Mouse (Mus musculus): ENCODE measurements around the gene Cyth2. TPM values are rescaled to one million over a fixed set of nuclear protein-coding genes. Genes with fewer than 3 reads are reported as not detected.

Cyth2 gene
- total RNA-seq, 2 experiments from 2014 or later: 199 to 210 TPM

DNA sequence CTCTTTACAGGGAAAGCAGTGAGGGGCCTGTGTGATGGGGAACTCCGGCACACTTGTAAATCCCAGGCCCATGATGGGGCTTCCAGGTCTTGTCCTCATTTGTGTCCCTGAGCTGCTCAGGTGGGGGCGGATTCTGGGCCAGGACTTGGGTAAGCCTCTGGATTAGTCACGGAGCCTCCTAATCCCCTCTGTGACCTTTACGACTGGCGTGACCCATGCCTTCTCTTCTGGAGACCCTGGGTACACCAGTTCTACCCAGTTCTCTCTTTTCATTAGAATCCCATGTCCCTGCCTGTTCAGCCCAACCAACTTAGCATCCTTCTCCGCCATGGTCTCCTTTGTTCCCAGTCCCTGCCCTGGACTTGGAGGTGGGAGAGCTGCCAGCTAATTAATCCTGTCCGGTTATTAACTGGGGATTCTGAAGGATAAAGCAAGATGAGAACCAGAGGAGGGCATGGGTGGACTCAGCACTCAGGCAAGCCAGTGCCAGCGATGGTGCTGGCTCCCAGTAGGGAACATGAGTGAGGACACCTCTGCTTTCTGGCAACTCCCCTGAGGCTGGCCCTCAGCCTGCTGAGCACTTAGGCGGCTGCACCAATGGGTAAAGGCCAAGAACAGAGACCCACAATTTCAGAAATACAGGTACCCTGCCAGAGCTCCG, 1.1 kb upstream of the Cyth2 start:
- no peak for DNase-seq (ENCODE audit: low spot score in 2 of 2)
- intact Hi-C loops (cut with DNase I): no loop called here

DNA sequence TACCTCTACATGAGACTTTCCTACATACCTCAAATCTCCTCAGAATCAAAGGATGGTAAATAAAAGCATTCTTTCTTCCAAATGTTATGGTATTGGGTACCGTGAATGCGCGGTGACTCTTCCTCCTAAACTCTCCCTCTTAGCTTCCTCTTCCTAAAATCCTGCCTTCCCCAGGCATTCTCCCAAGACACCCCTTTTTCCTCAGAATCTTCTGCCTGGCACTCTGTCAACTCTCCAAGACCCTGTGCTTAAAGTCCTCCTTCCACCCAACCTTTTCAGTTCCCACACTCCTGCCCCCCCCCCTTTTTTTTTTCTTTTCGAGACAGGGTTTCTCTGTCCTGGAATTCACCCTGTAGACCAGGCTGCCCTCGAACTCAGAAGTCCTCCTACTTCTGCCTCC, 460 bp upstream of the Cyth2 start:
- intact Hi-C loops (cut with DNase I): no loop called here
- no peak for DNase-seq (ENCODE audit: low spot score in 2 of 2)

DNA sequence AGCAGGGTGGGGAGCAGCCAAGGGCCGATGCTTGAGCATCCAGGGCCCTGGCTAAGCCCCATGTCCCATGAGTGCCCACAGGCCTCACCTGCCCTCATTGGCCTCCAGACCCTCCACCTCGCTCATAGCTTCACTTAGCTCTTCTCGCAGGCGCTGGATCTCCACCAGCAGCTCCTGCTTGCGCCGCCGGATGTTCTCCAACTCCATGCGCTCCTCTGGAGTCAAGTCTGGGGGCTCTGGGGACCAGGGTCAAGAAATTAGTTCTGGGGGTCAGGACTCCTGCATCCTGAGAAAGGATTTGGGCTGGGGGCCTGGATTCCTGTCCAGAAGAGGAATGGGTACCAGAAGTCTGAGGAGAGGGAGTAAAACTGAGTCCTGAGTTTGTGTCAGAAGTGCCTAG, 1.5 kb downstream of the Cyth2 start:
- intact Hi-C loops (cut with DNase I): no loop called here
- no peak for DNase-seq (ENCODE audit: low spot score in 2 of 2)

DNA sequence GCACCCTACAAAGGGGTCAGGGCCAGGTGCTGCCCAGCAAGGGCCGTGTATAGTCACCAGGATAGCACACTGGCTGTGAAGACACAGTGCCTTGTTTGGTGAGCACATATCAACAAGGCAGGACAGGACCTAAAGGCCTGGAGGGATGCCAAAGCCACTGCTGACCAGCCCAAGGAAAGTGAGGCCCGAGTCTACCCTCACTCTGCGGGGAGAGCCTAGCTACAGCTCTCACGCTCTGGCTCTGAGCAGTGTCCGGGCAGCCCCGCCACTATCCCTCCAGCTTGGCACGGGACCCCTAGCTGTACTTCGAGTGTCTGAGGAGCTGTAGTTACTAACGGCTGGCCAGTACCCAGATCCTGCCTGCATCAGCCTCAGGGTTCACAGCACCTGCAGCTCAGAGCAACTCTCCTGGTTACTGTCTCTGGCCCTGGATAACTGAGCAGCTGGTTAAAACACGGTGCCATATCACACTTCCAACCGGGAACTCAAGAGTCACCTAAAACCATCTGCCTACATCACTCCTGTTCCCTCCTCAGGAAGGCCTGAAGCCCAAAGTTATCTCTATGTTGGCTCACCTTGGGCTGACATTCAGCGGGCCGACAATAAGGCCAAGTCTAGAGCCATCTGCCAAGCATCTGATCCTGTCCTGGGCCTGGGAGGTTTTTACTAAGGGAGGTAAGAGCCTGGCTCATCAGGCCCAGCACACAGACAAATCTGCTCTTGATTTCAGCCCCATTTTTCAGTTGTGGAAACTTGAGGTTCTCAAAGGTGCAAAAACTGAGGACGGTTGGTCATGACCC, 4.9 kb downstream of the Cyth2 start:
- no peak for DNase-seq (ENCODE audit: low spot score in 2 of 2)
- intact Hi-C loops (cut with DNase I): no loop called here

DNA sequence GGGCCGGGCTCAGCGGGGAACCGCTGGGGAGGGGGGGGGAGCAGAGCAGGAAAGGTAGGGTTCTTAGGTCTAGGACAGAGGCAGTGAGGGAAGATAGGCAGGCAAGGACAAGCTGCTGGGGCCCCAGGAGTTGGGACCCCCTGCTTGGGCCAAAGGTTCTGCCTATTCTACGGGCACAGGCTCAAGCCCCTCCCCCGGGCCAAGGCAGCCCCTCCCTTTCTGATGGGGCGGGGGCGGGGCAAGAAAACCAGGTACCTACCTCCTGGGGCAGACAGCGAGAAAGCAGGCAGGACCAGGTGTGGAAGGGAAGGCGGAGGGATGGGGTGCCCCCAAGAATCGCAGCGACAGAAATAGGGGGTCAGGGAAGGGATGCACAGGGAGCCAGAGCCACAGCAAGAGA, 5.9 kb downstream of the Cyth2 start:
- no peak for DNase-seq (ENCODE audit: low spot score in 2 of 2)
- intact Hi-C loops (cut with DNase I): no loop called here

DNA sequence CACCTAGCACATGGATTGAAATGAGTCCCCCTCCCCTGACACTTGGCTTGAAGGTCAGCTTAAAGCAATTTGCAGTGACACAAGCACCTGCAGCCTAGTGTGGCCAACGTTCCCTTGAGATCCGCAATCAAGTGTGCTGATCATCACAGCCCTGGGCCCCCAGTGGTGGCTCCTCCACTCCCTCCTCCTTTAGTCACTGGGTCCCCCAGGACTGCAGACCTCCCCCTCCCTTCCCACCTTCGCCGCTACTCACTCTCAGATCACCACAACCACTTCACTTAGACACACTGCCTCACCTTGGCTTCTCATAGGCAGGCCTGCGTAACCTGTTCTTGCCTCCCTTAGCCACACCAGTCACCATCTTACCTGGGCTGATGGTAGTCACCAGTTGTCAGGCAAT, 8.4 kb downstream of the Cyth2 start:
- DNase-seq (ENCODE audit: low spot score in 2 of 2): no peak
- intact Hi-C loops (cut with DNase I): no loop called here

DNA sequence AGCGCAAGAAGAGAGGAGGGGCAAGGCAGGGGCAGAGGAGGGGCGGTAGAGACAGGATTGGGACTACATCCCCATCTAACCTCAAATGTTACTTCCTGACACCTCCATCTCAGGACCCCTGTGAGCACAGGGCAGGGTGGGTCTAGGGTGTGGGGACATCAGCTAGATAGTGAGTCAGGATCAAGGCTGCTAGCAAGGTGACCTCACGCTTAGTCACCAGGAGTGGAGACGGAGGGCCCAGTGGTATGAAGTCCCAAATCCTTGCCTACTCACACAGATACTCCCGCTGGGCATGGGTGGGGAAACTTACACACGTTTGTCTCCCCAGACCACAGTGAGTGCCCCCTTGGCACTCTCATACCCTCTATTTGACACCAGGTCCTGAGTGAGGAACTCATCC, 11.8 kb downstream of the Cyth2 start:
- intact Hi-C loops (cut with DNase I): no loop called here
- DNase-seq (ENCODE audit: low spot score in 2 of 2): no peak

DNA sequence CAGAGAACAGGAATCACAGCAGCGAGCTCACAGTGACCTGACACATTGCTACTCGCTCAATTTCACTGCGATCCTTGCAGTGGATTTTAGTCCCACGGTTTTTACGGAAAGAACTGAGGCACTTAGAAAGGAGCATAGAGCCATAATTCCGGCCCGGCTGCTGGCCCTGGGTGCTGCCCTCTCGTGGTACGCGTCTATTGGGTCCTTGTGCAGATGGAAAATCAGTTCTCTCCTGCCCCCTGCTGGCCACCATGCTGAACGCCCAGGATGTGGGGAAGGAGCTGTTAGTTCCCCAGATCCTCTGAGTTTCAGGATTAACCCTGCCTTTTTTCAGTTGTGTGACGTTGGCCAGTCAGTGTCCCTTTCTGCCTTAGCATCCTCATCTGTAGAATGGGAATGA, 13.0 kb downstream of the Cyth2 start:
- peak; percentile 88 to 91 for DNase-seq (ENCODE audit: low spot score in 2 of 2)
- intact Hi-C loops (cut with DNase I): no loop called here

DNA sequence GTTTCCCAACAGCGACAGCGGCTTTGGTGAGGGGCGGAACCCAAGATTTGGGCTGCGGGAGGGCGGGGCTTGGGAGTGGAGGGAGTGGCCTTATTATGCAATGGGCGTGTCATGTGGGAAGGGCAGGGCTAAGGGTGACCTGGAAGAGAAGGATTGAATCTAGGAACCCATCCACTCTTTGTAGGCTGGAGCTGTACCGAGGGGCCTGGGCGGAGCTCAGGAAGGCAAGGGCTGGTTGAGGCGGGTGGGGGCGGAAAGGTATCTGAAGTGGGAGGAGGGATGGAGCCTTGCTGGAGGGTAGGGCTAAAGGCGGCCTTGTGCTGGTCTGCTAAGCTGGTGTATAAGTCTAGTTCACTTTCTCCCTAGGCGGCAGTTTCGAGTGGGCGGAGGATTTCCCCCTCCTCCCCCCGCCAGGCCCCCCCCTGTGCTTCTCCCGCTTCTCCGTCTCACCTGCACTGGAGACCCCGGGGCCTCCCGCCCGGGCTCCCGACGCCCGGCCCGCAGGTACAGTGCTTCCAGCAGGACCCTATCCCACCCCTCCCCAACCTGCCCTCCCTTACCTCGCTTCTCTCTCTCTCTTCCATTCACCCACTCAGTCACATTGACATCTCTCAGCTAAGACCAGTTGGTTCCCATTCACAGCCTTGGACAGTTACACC, 13.7 kb downstream of the Cyth2 start:
- intact Hi-C loops (cut with DNase I): loop anchor here (1.0 kb wide), 1 partner anchor 61 kb away; no protein-coding TSS in a partner anchor
- DNase-seq (ENCODE audit: low spot score in 2 of 2): no peak

DNA sequence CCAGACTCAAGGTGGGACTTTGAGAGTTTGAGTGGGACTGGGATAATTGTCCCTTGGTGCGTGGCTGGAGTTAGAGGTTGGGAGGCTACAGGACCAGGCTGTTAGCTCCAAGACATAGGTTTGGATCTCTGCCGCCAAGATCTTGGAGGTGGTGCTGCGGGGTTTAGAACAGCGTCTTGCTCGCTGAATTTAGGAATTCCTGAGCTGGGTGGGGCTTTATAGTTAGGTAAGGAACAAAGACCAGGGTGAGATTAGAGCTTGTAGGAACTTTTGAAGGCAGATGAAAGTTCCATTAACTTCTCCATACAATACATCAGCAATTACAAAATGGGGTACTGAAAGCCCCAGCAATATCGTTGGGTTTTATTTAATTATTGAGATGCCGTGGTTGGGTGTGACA, 14.4 kb downstream of the Cyth2 start:
- DNase-seq (ENCODE audit: low spot score in 2 of 2): no peak
- intact Hi-C loops (cut with DNase I): loop anchor here (1.0 kb wide), 1 partner anchor 61 kb away; no protein-coding TSS in a partner anchor

DNA sequence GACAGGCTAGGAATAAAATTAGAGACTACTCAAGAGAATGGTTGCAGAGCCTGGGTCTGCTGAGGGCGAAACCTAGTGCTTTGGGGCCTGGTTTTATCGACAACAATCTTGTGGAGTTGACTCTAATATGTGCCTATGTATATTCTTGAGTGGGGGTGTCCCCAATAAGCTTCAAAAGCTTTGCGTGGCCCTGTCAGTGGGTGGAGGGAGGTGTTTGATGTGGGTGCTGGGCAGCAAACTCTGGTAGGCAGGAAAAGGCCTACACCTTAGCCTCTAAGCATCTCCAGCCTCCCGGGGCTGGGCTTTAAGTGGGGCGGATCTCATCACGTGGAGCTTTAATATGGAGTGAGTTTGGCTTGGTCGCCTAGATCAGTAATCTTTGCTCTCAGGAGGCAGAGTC, 15.4 kb downstream of the Cyth2 start:
- intact Hi-C loops (cut with DNase I): no loop called here
- no peak for DNase-seq (ENCODE audit: low spot score in 2 of 2)

DNA sequence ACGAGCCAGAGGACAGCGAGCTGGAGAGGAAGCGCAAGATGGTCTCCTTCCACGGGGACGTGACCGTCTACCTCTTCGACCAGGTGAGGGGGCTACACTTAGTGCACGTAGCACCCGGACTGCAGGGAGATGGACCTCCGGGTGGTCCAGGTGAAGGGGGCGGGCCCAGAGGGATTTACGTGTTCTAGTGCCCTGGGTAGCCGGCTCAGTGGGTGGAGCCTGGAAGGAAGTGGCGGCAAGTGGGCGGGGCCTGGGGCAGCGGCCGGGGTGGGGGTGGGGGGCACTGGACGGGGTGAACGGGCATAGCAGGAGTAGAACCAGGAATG, 15.9 kb downstream of the Cyth2 start:
- intact Hi-C loops (cut with DNase I): no loop called here
- no peak for DNase-seq (ENCODE audit: low spot score in 2 of 2)

DNA sequence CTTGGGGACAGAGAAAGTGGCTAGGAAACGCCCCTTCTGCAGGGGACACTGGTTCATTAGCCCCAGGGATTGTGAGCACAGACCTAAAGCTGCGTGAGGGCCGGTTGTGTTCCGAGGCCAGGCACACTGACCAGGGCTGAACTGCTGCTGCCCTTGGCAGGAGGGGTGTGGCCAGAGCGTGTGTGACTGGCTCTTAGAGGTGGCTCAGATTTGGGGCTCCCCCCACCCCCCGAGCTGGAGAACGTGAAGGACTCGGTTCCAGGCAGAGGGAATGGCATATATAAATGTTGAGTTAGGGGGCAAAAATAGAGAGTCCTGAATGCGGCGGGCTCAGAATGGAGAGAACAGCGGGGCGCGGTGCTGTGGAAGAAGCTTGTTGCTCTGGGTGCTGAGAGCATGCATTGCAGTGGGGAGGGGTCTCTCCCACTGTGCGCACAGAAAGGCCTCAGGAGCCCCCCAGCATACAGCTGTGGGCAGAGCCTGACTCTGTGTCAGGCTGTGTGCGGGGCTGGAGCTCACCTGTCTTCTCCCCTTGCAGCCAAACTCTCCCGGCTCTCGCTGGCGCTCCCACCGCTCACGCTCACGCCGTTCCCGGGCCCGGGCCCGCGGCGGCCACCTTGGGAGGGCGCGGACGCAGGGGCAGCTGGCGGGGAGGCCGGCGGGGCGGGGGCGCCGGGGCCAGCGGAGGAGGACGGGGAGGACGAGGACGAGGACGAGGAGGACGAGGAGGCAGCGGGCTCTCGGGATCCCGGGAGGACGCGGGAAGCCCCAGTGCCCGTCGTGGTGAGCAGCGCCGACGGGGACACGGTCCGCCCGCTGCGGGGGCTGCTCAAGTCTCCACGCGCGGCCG, 16.5 kb downstream of the Cyth2 start:
- intact Hi-C loops (cut with DNase I): no loop called here
- no peak for DNase-seq (ENCODE audit: low spot score in 2 of 2)

DNA sequence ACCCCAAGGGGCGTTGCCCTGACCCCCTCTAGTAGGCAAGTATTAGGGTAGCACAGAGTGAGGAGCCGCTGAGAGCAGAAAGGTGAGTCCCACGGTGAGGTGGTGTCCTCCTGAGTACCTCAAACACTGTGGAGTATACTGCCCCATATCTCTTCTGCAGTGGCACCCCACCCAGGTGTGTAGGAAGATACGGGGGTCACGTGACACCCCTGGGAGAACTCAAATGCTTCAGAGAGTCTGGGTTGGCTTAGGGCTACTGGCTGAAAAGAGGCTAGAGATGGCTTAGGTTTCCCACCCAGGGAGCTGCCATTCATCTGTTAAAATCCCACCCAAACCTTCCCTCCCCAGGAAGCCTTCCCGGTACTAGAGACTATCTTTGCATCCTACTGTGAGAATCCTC, 17.4 kb downstream of the Cyth2 start:
- DNase-seq (ENCODE audit: low spot score in 2 of 2): no peak
- intact Hi-C loops (cut with DNase I): no loop called here

DNA sequence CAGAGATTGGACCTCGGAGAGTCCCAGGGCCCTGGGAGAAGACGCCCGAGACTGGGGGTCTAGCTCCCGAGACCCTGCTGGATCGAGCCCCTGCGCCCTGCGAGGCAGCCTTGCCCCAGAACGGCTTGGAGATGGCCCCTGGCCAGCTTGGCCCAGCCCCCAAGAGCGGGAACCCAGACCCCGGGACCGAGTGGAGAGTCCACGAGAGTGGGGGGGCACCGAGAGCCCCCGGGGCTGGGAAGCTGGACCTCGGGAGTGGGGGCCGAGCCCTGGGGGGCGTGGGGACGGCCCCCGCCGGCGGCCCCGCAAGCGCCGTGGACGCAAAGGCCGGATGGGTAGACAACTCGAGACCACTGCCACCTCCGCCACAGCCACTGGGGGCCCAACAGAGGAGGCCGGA, 19.4 kb downstream of the Cyth2 start:
- no peak for DNase-seq (ENCODE audit: low spot score in 2 of 2)
- intact Hi-C loops (cut with DNase I): no loop called here

DNA sequence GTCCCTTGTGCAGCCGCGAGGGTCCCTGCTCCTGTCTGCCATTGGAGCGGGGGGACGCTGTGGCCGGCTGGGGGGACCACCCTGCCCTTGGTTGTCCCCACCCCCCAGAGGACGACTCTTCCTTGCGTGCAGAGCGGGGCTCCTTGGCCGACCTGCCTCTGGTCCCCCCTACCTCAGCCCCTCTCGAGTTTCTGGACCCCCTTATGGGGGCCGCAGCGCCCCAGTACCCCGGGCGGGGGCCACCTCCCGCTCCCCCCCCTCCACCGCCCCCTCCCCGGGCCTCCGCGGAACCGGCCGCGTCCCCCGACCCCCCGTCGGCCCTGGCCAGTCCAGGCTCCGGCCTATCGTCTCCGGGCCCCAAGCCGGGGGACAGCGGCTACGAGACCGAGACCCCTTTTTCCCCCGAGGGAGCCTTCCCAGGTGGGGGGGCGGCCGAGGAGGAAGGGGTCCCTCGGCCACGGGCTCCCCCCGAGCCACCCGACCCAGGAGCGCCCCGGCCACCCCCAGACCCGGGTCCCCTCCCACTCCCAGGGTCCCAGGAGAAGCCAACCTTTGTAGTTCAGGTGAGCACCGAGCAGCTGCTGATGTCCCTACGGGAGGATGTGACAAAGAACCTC, 20.3 kb downstream of the Cyth2 start:
- intact Hi-C loops (cut with DNase I): no loop called here
- DNase-seq (ENCODE audit: low spot score in 2 of 2): no peak

DNA sequence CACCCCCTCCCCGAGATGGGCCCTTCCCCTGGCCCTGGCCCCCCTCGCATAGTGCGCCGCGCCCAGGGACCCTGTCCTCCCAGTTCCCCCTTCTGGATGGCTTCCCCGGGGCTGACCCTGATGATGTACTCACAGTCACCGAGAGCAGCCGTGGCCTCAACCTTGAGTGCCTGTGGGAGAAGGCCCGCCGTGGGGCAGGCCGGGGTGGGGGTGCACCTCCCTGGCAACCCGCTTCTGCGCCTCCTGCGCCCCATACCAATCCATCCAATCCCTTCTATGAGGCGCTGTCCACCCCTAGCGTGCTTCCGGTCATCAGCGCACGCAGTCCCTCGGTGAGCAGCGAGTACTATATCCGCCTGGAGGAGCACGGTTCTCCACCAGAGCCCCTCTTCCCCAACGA, 21.1 kb downstream of the Cyth2 start:
- DNase-seq (ENCODE audit: low spot score in 2 of 2): no peak
- intact Hi-C loops (cut with DNase I): no loop called here

DNA sequence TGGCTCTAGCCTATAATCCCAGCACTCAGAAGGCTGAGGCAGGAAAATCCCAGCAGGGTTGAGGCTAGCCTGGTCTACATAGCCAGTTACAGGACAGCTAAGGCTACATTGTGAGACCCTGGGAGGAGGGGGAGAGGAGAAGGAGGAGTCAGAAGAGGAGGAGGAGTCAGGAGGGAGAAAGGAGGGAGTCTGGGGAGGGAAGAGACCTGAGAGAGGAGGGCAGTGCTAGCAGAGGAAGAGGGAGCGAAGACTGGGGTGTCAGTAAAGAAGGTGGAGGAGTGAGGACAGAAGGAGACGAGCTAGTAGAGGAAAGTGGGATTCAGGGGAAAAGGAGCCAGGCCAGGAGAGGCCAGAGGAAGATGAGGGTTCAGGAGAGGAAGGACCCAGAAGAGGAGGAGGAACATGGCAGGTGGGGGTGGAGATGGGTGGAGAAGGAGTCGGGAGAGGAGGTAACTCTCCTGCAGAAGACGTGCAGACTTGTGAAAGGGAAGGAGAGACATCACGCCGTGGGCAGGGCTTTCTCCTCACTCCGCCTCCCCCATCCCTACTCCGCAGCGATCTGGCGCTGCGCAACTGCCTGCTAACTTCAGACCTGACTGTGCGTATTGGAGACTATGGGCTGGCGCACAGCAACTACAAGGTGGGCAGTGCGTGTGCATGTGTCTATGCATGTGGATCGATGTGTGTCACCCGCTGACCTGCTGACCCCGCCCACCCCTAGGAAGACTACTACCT, 22.5 kb downstream of the Cyth2 start:
- peak in 1 of 2 experiments; percentile 27 for DNase-seq (ENCODE audit: low spot score in 2 of 2)
- intact Hi-C loops (cut with DNase I): no loop called here

DNA sequence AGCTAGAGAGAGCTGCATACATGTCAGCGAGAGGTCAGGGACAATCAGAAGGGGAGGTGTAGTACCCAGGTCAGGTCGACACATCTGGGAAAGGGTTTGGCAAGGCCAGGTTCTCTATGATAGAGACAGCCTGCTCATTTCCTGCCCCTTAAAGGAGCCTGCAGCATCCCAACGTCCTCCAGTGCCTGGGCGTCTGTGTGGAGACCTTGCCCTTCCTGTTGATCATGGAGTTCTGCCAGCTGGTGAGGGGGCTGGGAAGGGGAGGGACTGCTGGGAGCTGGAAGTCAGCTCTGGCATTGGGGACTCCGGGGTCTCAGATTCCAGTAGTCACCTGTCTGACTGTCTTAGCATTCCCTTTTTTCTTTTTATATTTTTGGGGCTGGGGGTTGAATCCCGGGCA, 23.7 kb downstream of the Cyth2 start:
- intact Hi-C loops (cut with DNase I): no loop called here
- DNase-seq (ENCODE audit: low spot score in 2 of 2): no peak

Data from left cerebral cortex, postnatal 36 days (tissue).